Mouse (Mus musculus) hindbrain, embryonic 13.5 days (tissue): Measurements from ENCODE around the gene Coro2a. TPM values are rescaled to one million over a fixed set of nuclear protein-coding genes. Genes with fewer than 3 reads are reported as not detected.
A peak's percentile ranks its signal among the peaks of the same experiment; 100 is the strongest.
"Not testable (repeated sequence)": the region's sequence is repeated elsewhere in the genome, so short reads cannot be mapped to it uniquely, and the experiment has no call there.

Experiments used
- ATAC-seq: fragments of 200-750 bp; cut with Nextera tagmentation; 2 replicates; pipeline ENCODE4 v1.8.0; 2017; ENCODE audit warnings: moderate TSS enrichment; ENCODE audit not compliant: low FRiP score
- H3K27ac ChIP-seq: fragments of 300-500 bp; sonication (generic); 2 replicates; pipeline ENCODE4 v1.5.1; 2015; ENCODE audit warnings: inconsistent platforms, mild to moderate bottlenecking, moderate library complexity
- H3K27me3 ChIP-seq: fragments of 300-500 bp; sonication (generic); 2 replicates; pipeline ENCODE4 v1.6.1; 2015; ENCODE audit warnings: mild to moderate bottlenecking, inconsistent platforms
- H3K36me3 ChIP-seq: fragments of 300-500 bp; sonication (generic); 2 replicates; pipeline ENCODE4 v1.6.1; 2015; ENCODE audit warnings: mild to moderate bottlenecking, inconsistent platforms
- H3K4me1 ChIP-seq: fragments of 300-500 bp; sonication (generic); replicated peaks from 2 replicates; pipeline ENCODE4 v1.6.1; 2015; ENCODE audit warnings: inconsistent platforms
- H3K4me2 ChIP-seq: fragments of 300-500 bp; sonication (generic); 2 replicates; pipeline ENCODE4 v1.6.1; 2015; ENCODE audit warnings: inconsistent platforms, mild to moderate bottlenecking, moderate library complexity
- H3K4me3 ChIP-seq: fragments of 300-500 bp; sonication (generic); 2 replicates; pipeline ENCODE4 v1.5.1; 2015; ENCODE audit warnings: mild to moderate bottlenecking, inconsistent platforms
- H3K9ac ChIP-seq: fragments of 300-500 bp; sonication (generic); 2 replicates; pipeline ENCODE4 v1.6.1; 2015; ENCODE audit warnings: mild to moderate bottlenecking, inconsistent platforms
- H3K9me3 ChIP-seq: fragments of 300-500 bp; sonication (generic); 2 replicates; pipeline ENCODE4 v1.6.1; 2016; ENCODE audit warnings: inconsistent platforms
- WGBS: fragments of 180-500 bp; shearing (Covaris S2); methylation state at CpG from one replicate; pipeline ENCODE4 v1.1.7; 2015; 5-methylcytosine and 5-hydroxymethylcytosine counted together
- polyA plus RNA-seq: library from polyadenylated mRNA; unstranded; fragments of >200 nt; fragmentation: Nextera tagmentation; extraction: Ambion mirVana; gene quantifications from 2 replicates; pipeline ENCODE4 v1.2.1, GENCODE M21; 2015

Gene Coro2a
- polyA plus RNA-seq = 6.0 and 6.7 TPM in 2 replicates

DNA sequence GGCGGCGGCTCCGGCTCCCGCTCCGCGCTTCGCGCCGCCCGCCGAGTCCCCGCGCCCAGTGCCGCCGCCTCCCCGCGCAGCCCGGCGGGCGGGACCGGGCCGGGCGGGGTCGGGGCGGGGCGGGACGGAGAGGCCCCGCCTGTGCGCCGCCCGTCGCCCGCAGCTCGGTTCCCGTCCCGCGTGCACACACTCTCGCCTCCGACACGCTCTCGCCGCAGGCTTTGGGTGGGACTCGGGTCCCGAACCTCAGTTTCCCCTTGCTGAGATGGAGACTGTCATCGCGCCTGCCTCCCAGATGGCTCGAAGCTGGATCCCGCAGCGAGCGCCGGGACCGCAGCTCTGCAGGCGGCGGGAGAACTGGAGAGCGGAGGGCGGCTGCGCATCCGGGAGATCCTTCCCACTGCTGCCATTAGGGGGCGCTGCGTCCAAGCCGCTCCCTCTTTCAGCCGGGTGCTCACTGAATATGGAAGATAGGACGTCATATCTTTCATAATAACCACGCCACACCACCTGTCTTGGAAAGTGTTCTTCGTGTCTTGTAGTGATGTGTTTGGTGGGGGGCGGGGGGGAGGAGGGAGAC lies at the start of gene Coro2a:
Gene Coro2a, minus strand, starts transcription at position 359 of the 580 bp plus-strand sequence.
- Histone ChIP-seq H3K4me3 (peak within 1 kb of the TSS; percentile 67), H3K9ac (peak within 1 kb of the TSS; percentile 88), H3K27ac (peak within 1 kb of the TSS; percentile 48; the same call in 1 of the 2 replicates), H3K9me3 (no peaks in the 10 kb centered on the region), H3K4me1 (peaks cover 26% of the 10 kb centered on the region), H3K36me3 (no peaks in the 10 kb centered on the region), H3K27me3 (peaks cover 59% of the 10 kb centered on the region), H3K4me2 (peak within 1 kb of the TSS; percentile 88)
- peak; percentile 59 for ATAC-seq
- WGBS = under 1% methylated on average over 61 of the region's 66 CpGs

DNA sequence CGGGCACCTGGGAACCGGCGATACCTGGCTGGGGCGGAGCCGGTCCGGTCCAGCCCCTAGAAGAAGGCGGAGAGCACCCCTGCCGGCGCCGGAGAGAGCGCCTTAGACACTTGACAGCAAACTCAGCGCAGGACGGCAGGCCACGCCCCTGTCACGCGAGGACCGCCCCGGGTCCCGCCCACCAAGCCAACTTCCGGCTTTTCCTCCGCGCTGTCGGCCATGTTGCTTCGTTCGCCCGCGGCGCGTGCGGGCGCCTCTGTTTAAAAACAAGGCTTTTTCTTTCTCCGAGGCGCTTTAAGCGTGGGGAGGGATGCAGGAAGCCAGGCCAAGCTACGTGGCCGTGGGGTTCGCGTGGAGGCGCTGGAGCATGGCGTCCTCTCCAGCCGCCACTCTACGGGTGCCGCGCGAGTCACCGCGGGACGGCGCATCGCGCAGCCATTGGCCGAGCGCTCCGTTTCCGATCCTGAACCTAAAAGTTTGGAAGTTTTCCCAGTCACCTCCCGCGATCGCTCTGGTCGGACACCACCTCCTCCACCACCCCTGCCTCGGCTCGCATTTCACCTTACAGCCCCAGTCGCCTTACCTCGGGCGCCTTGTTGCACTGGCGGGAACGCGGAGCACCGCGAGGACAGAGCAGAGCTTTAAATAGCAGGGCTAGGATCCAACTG lies 48.2 kb upstream of the Coro2a start, which contains the start of gene Tbc1d2:
Gene Tbc1d2, minus strand, starts transcription at position 124 of the 668 bp plus-strand sequence.
- Histone ChIP-seq H3K4me1 (peaks cover 14% of the 10 kb centered on the region), H3K4me3 (peak within 1 kb of the TSS; percentile 63), H3K27ac (peak within 1 kb of the TSS; percentile 80), H3K4me2 (peak within 1 kb of the TSS; percentile 88), H3K36me3 (no peaks in the 10 kb centered on the region), H3K9me3 (no peaks in the 10 kb centered on the region), H3K9ac (peak within 1 kb of the TSS; percentile 72), H3K27me3 (peaks cover 61% of the 10 kb centered on the region)
- ATAC-seq = peak; percentile 97
- WGBS = under 1% methylated on average over 68 of the region's 69 CpGs

DNA sequence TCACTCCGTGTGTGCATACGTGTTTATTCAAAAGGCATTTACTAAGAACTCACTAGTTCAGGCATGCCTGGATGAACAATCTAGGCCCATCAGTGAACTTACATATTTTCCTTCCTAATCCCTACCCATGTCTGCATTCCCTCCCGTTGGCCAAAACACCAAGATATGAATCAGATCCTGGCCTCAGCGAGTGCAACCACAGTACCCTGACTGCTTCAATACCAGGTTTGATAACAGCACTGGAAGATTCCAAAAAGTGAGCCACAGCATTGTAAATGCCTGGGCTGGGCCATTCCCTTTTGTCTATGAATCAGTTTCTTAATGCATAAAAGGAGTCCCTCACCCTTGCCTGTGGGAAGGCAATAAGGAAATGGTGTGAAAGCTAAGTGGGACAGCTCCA lies 47.2 kb upstream of the Coro2a start:
- peak overlapping the region; percentile 63 for H3K4me3 ChIP-seq
- peak overlapping the region; percentile 72; the same call in 1 of the 2 replicates for H3K9ac ChIP-seq
- peak overlapping the region; percentile 88 for H3K4me2 ChIP-seq
- 66% methylated on average over 4 of the region's 4 CpGs for WGBS
- H3K36me3 ChIP-seq = no peaks in the 10 kb centered on the region
- no peaks in the 10 kb centered on the region for H3K9me3 ChIP-seq
- H3K4me1 ChIP-seq = peaks cover 14% of the 10 kb centered on the region
- H3K27me3 ChIP-seq = peaks cover 53% of the 10 kb centered on the region
- no peak for ATAC-seq
- no peak overlapping the region for H3K27ac ChIP-seq

DNA sequence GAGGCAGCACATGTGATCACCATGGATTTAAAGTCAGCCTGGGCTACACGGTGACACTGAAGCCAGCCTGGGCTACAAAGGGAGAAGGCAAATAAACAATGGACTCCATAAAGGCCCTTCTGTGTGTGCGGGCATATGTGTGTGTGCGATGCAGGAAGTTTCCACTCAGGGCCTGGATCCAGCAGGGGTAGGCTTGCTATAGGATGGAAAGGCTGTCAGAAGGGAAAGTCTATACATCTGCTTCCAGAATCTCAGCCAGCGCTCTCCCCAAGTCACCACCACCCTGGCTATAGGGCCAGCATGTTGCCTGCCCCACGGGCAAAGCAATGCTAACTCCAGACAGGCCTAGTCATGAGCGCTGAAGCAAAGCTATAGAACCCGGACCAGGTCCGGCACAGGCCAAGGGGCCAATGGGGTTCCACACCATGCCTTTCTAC lies 41.7 kb upstream of the Coro2a start:
- no peaks in the 10 kb centered on the region for H3K4me1 ChIP-seq
- no peak overlapping the region for H3K4me3 ChIP-seq
- H3K27me3 ChIP-seq = peaks cover 10% of the 10 kb centered on the region
- H3K4me2 ChIP-seq = no peak overlapping the region
- no peaks in the 10 kb centered on the region for H3K9me3 ChIP-seq
- H3K36me3 ChIP-seq = no peaks in the 10 kb centered on the region
- WGBS = 87% methylated on average over 8 of the region's 8 CpGs
- H3K9ac ChIP-seq = no peak overlapping the region
- ATAC-seq = no peak
- no peak overlapping the region for H3K27ac ChIP-seq

DNA sequence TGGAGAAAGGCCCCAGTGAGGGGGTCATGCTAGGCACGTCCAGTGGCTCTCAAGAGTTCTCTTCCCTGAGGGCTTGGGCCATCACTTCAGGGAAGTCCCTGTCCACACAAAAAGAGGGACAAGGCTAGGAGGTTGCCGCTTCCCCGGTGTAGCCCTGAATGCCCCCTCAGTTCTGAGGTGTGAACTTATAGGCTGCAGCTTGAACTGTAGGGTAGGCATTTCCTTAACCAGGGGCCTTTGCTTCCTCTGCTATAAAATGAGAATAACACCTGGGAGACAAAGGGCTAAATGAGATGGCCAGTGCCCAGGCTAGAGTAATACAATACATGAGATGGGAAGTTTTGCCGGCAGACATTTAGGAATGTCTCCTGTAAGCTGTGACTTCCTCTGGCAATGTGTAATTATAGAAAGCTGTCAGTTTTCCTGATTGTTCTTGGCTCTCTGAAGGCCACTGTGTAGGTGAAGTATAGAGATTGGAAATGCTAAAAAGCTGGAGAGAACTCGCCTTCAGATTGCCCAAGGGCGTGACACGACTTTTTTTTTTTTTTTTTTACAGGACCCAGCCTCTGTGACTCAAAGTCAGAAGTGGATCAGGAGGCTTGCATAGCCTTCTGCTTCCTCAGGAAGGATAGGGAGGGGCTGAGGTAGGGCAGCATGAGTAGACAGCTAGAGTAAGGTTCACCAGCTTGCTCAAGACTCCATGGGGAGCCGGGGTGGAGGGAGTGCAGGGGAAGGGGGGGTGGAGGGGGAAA lies 41.1 kb upstream of the Coro2a start:
- H3K9me3 ChIP-seq = no peaks in the 10 kb centered on the region
- H3K27ac ChIP-seq = peak overlapping the region; percentile 40; the same call in 1 of the 2 replicates
- WGBS = 81% methylated on average over 8 of the region's 8 CpGs
- no peak overlapping the region for H3K4me3 ChIP-seq
- peaks cover 4% of the 10 kb centered on the region for H3K27me3 ChIP-seq
- H3K36me3 ChIP-seq = no peaks in the 10 kb centered on the region
- H3K4me2 ChIP-seq = no peak overlapping the region
- no peak for ATAC-seq
- H3K9ac ChIP-seq = no peak overlapping the region
- no peaks in the 10 kb centered on the region for H3K4me1 ChIP-seq

DNA sequence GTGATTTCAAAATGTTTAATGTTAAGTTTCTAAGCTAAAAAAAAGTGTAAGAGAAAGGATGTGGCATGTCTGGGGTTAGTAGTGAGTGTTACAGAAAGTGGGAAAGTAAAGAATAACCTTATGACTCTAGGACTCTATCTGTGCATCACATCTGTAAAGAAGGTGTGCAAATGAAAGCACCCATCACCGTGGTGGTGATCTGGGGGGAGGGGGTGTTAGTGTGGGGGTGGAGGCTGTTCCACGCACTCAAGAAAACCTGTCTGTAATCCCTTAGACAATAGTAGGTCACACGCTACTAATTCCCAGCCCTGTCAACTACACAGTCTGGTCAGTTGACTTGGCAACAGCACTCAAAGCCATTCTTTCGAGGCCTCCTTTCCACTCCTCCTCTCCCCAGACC lies 39.3 kb upstream of the Coro2a start:
- H3K27ac ChIP-seq = no peak overlapping the region
- no peak for ATAC-seq
- 53% methylated on average over 4 of the region's 4 CpGs for WGBS

DNA sequence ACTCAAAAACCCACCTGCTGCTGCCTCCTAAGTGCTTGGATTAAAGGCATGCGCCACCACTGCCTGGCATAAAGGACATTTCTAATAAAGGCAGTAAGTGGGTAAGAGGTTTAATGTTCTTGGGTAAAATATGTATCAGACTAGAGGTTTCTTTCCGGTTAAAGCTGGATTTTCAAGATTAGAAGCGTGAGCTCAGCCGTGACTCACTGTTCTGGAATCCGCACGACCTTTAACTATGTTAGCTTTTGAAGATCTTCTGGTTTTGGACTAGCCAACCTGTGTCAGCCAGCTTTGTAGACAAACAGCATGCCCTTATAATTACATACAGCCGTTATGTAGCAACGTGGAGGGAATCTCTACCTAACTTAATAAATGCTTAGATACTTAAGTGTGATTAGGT lies 37.9 kb upstream of the Coro2a start:
- Histone ChIP-seq H3K27me3 (no peaks in the 10 kb centered on the region), H3K4me1 (no peaks in the 10 kb centered on the region), H3K4me3 (no peak overlapping the region), H3K36me3 (no peaks in the 10 kb centered on the region), H3K9me3 (no peaks in the 10 kb centered on the region), H3K4me2 (no peak overlapping the region), H3K27ac (no peak overlapping the region), H3K9ac (no peak overlapping the region)
- WGBS = 91% methylated on average over 8 of the region's 8 CpGs
- ATAC-seq = no peak

More for the DNA sequence above, 39.3 kb upstream of the Coro2a start:
- Histone ChIP-seq H3K36me3 (no peaks in the 10 kb centered on the region), H3K4me1 (no peaks in the 10 kb centered on the region), H3K9ac (no peak overlapping the region), H3K27me3 (no peaks in the 10 kb centered on the region), H3K9me3 (no peaks in the 10 kb centered on the region), H3K4me3 (no peak overlapping the region), H3K4me2 (no peak overlapping the region)

DNA sequence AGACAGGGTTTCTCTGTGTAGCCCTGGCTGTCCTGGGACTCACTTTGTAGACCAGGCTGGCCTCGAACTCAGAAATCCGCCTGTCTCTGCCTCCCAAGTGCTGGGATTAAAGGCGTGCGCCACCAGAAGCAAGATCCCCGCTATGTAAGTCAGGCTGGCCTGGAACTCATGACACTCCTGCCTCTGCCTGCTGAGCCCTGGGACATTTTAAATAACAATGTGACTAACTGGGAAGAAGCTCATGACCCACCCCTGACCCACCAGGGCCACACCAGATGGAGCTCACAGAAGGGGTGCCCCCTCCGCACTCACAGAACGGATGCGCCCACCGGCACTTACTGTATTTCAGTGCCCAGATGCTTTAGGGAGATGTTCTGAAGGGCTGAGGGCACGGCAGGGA lies 35.2 kb upstream of the Coro2a start:
- not testable (repeated sequence) for H3K4me3 ChIP-seq, H3K27ac ChIP-seq, H3K4me2 ChIP-seq, ATAC-seq, H3K27me3 ChIP-seq, H3K9ac ChIP-seq, H3K9me3 ChIP-seq, H3K36me3 ChIP-seq, H3K4me1 ChIP-seq
- WGBS = 91% methylated on average over 10 of the region's 10 CpGs

DNA sequence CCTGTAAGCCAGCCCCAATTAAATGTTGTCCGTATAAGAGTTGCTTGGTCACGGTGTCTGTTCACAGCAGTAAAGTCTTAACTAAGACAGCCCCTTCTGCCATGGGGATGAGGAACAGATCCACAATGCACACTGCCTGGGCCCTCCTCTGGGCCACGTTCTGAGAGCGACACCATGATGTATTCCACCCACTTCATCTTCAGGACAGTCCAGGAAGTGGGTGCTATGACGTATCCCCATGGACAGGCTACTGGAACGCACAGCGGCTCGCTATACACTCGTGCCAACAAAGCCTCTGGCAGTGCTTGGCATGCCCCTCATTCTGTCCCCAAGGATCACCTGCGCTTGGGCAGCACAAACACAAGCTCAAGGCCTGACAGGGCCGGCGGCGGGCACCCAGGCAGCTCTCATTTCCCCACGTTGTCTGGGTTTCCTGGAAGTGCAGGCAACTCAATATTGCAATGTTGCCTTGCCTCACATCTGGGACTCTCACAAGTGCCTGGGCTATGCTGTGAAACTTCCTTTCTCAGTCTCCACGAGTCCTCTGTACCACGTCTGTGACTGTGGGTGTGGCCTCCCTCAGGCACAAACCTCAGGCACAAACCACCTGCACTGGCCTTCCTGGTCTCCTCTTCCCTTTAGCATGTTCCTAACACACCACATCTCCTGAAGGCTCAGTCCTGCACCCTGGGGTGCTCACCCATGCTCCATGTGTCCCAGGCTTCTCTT lies 33.9 kb upstream of the Coro2a start:
- WGBS = 87% methylated on average over 16 of the region's 16 CpGs
- Histone ChIP-seq H3K9me3 (no peaks in the 10 kb centered on the region), H3K4me1 (no peaks in the 10 kb centered on the region), H3K9ac (no peak overlapping the region), H3K36me3 (no peaks in the 10 kb centered on the region), H3K27ac (no peak overlapping the region), H3K4me3 (no peak overlapping the region), H3K4me2 (no peak overlapping the region), H3K27me3 (no peaks in the 10 kb centered on the region; the same call in 1 of the 2 replicates)
- ATAC-seq = no peak

DNA sequence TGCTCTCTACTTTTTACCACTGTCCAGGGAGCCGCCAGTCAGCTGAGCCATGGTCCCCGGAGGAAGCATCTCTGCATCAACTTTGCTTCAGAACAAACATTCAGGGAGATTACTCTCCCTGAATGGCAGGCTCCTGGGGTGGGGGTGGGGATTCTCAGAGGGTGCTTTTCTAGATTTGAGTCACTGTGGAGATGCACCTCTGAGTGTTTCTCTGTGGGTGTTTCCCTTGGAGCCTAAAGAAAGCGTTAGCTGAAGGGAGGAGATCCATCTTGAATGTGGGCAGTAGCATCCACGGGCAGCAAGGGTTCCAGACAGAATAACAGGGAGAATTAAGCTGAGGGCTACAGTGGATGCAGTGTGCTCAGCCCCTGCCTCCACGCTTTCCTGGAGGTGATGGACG lies 32.9 kb upstream of the Coro2a start:
- no peaks in the 10 kb centered on the region for H3K4me1 ChIP-seq
- no peak overlapping the region for H3K9ac ChIP-seq
- ATAC-seq = no peak
- no peak overlapping the region for H3K4me2 ChIP-seq
- no peak overlapping the region for H3K4me3 ChIP-seq
- H3K27ac ChIP-seq = no peak overlapping the region
- H3K27me3 ChIP-seq = no peaks in the 10 kb centered on the region; the same call in 1 of the 2 replicates
- 52% methylated on average over 6 of the region's 6 CpGs for WGBS
- no peaks in the 10 kb centered on the region for H3K36me3 ChIP-seq
- no peaks in the 10 kb centered on the region for H3K9me3 ChIP-seq

DNA sequence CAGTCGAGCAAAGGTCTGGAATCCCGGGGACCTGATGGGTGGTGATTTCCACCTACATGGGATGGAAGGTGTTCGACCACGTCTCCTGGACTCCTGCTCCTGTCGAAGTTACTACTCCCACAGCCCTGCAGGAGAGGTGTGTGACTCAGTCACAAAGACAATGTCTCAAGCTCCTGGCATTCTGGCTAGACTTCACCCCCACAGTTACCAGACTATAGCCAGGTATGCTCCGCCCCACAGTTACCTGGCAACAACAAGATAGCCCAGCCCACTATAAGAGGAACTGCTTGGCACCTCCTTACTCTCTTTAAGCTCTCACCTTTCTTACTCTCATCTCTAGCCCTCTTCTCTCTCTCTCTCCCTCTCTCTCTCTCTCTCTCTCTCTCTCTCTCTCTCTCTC lies 31.6 kb upstream of the Coro2a start:
- H3K9me3 ChIP-seq = not testable (repeated sequence)

DNA sequence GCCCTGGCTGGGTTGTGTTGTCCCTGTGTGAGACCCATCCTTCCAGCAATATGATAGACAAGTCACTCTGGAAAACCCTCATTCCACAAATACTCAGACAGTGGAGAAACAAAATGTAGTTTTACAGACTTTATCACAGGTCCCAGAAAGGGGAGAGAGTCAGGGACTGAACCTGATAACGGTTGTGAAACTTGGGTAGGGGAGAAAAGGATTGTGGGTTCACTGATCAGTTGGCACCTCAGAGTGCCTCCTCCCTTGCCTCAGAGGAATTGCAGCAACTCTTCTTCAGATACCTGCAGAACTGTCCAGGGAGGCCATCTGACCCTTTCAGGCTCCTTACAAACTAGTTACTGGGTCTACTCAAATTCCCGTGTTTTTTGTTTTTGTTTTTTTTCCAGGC lies 30.5 kb upstream of the Coro2a start:
- no peak overlapping the region for H3K4me3 ChIP-seq
- H3K27me3 ChIP-seq = peaks cover 2% of the 10 kb centered on the region; the same call in 1 of the 2 replicates
- H3K36me3 ChIP-seq = no peaks in the 10 kb centered on the region
- ATAC-seq = no peak
- WGBS = 68% methylated on average over 2 of the region's 2 CpGs
- no peak overlapping the region for H3K27ac ChIP-seq
- peaks cover 7% of the 10 kb centered on the region for H3K4me1 ChIP-seq
- H3K9ac ChIP-seq = no peak overlapping the region
- no peaks in the 10 kb centered on the region for H3K9me3 ChIP-seq
- H3K4me2 ChIP-seq = no peak overlapping the region

More for the DNA sequence above, 31.6 kb upstream of the Coro2a start:
- H3K36me3 ChIP-seq, H3K27me3 ChIP-seq, H3K4me3 ChIP-seq, H3K27ac ChIP-seq, H3K9ac ChIP-seq, ATAC-seq, H3K4me2 ChIP-seq, H3K4me1 ChIP-seq: not testable (repeated sequence)
- WGBS = 75% methylated on average over 6 of the region's 6 CpGs
